Mouse (Mus musculus) cerebellum, adult 11 months (tissue): Measurements from ENCODE around the gene Mapkapk2.

Experiments
- DNase-seq: peaks from one replicate; pipeline ENCODE4 v3.0.0; 2022

Gene Mapkapk2

GRCm38 (mm10) chr1:131079762-131080161, 17.9 kb downstream of the Mapkapk2 start:
- DNase-seq = no peak

- DNase-seq = no peak
Measured at GRCm38 (mm10) chr1:131078761-131079330, 18.8 kb downstream of the Mapkapk2 start.

GRCm38 (mm10) chr1:131075098-131075791, 22.4 kb downstream of the Mapkapk2 start:
- DNase-seq = no peak

- DNase-seq = no peak
Measured at GRCm38 (mm10) chr1:131074524-131074938, 23.1 kb downstream of the Mapkapk2 start.

GRCm38 (mm10) chr1:131072376-131072990, 25.1 kb downstream of the Mapkapk2 start:
- no peak for DNase-seq

- no peak for DNase-seq
Measured at GRCm38 (mm10) chr1:131069010-131069409, 28.6 kb downstream of the Mapkapk2 start.

GRCm38 (mm10) chr1:131068011-131068727, 29.5 kb downstream of the Mapkapk2 start:
- no peak for DNase-seq

- no peak for DNase-seq
Measured at GRCm38 (mm10) chr1:131064202-131064601, 33.4 kb downstream of the Mapkapk2 start.

GRCm38 (mm10) chr1:131062821-131063220, 34.8 kb downstream of the Mapkapk2 start:
- no peak for DNase-seq

GRCm38 (mm10) chr1:131061740-131062254, 35.8 kb downstream of the Mapkapk2 start:
- no peak for DNase-seq

- peak; percentile 20 for DNase-seq
Measured at GRCm38 (mm10) chr1:131060290-131061253, 37.1 kb downstream of the Mapkapk2 start.

- no peak for DNase-seq
Measured at GRCm38 (mm10) chr1:131059841-131060240, 37.8 kb downstream of the Mapkapk2 start.

GRCm38 (mm10) chr1:131059411-131059810, 38.2 kb downstream of the Mapkapk2 start:
- DNase-seq = no peak

GRCm38 (mm10) chr1:131058431-131058830, 39.2 kb downstream of the Mapkapk2 start:
- no peak for DNase-seq

- DNase-seq = no peak
Measured at GRCm38 (mm10) chr1:131054251-131054650, 43.4 kb downstream of the Mapkapk2 start.

GRCm38 (mm10) chr1:131053656-131054055, 44.0 kb downstream of the Mapkapk2 start:
- DNase-seq = no peak

GRCm38 (mm10) chr1:131053239-131053638, 44.4 kb downstream of the Mapkapk2 start:
- peak; percentile 24 for DNase-seq

- DNase-seq = no peak
Measured at GRCm38 (mm10) chr1:131051073-131051472, 46.6 kb downstream of the Mapkapk2 start.

GRCm38 (mm10) chr1:131050617-131051016, 47.0 kb downstream of the Mapkapk2 start:
- no peak for DNase-seq

- no peak for DNase-seq
Measured at GRCm38 (mm10) chr1:131050011-131050410, 47.6 kb downstream of the Mapkapk2 start.

GRCm38 (mm10) chr1:131049361-131049806, 48.2 kb downstream of the Mapkapk2 start:
- no peak for DNase-seq

- DNase-seq = no peak
Measured at GRCm38 (mm10) chr1:131048946-131049345, 48.7 kb downstream of the Mapkapk2 start.
